Mouse (Mus musculus) urinary bladder, postnatal 10 days (tissue): ENCODE measurements around the gene Patl2.
"Not testable (repeated sequence)": the region's sequence is repeated elsewhere in the genome, so short reads cannot be mapped to it uniquely, and the experiment has no call there.

ENCODE experiments used
- DNase-seq: peaks from one replicate; pipeline ENCODE4 v3.0.0; 2022; ENCODE audit warnings: low spot score

Gene Patl2

DNA sequence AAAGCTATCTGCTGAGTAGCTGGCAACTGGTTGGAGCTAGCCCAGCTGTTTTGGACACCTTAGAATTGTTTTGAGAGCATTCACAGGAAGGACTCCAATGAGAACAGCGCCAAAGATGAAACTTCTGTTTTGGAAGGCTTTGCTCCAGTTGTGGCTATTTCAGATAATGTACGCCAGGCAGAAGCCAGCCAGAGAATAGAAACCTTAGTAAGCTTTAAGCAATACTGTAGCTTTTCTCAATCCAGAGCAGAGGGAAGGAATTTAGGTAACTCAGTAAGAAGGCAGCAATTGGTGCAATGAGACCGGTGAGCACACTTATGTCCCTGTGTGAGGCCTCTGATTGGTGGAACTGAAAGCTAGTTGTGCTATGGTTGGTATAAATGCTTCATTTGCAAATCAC lies 42.9 kb downstream of the Patl2 start:
- DNase-seq: no peak

- DNase-seq: no peak
Observed at GRCm38 (mm10) chr2:122141332-122141967, 44.5 kb downstream of the Patl2 start.

DNA sequence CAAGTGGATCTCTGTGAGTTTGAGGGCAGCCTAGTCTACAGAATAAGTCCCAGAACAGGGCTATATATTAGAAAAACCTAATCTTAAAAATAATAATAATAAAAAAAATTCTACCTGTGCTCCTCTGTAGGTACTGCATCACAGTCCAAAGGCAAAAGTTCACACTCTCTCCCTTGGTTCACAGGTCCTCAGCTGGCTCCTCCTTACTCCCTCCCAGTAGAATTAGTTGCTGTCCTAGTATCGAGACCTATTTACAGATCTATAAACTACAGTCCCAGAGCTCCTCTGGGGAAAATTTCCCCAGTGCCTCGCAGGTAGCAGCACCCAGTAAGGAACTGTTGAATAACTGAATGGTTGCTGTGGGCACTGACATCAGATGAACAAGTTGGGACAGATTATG lies 45.2 kb downstream of the Patl2 start:
- no peak for DNase-seq

DNA sequence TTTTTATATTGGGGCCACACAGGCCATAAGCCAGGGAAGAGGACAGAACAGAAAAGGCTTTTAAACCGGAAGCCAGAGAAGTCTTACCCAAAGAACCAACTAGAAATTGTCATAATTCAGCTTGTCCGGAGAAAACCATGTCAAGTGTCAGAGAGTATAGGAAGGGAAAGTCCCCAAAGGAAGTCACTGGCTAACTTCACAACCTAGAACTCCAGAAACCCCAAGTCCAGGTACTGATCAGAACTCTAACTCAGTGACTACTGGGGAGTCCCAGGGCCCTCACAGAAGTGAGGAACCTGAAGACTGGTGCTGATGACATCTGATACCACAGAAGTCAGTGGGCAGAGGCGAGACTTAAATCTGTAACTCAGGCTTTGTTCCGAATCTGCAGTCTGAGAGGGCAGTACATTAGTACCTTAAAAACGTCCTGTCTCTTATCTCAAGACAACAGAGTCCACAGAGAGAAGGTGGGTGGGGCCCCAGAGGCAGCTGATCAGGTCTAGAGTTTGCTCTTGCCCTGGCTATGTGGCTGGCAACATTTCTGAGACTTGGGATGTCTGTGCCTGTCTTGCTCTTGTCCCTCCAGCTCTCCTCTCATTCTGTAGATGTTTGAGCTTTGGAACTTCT lies 48.0 kb downstream of the Patl2 start:
- no peak for DNase-seq

- DNase-seq: no peak
Observed at GRCm38 (mm10) chr2:122132618-122133017, 53.4 kb downstream of the Patl2 start.

DNA sequence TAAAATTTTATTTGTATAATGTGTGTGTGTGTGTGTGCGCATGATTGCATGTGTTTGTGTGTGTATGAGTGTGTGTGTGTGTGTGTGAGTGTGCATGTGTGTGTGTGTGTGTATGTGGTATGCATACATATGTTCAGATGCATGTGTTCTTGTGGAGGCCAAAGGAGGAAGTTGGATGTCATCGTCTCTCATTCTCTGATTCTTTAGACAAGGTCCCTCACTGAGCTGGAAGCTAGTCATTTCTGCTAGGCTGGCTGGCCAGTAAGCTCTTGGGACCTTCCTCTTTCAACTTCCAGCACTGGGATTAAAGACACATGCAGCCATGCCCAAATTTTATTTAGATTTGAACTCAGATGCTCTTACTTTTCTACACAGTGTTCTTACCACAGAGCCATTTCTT lies 53.9 kb downstream of the Patl2 start:
- no peak for DNase-seq

- DNase-seq: no peak
Observed at GRCm38 (mm10) chr2:122127635-122128034, 58.4 kb downstream of the Patl2 start.

GRCm38 (mm10) chr2:122126765-122127347 lies 59.1 kb downstream of the Patl2 start:
- DNase-seq: no peak

DNA sequence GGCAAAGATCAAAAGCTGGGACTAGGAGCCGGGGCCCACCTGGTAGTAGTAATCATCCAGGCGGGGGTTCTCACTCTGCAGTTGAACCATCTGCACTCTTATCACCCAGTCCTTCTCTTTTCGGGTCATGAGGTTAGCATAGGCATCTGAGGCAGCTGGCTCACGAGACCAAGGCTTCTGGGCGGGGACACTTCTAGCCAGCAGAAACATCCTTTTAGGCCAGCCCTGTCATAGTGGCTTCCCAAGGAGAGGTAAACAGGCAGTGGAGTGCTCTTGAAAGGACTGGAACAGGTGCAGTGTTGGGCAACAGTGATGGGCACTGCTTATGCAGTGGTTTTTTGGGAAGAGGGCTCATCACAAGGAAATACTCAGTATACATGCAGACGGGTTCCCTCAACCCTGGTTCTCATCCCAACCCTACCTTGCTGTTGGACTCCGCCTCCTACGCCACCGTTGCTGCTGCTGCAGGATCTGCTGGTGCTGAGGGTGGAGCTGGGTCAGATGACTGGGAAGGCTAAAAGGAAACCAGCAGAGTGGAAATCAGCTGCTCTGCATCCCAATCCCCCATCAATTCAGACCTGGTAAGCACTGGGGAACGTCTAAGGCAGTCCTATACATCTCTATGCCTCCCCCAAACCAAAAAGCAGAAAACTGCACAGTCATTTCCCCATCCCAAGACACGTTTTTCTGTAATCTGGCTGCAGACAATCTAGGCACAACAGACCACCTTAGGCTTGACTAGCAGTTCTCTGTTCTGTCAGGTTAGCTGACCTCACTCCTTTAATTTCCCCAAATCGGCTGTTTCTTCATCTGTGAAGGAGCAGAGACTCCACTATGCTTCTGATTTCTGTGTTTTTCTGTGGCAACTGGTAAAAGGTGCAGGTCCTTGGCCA lies 60.1 kb downstream of the Patl2 start:
- no peak for DNase-seq

- peak; percentile 91 for DNase-seq
Observed at GRCm38 (mm10) chr2:122117961-122118958, 67.7 kb downstream of the Patl2 start, which contains the start of gene Spg11. TSS of gene Spg11 (minus strand) at chr2:122118386.

GRCm38 (mm10) chr2:122116888-122117287 lies 69.1 kb downstream of the Patl2 start:
- DNase-seq: no peak

- no peak for DNase-seq
Observed at GRCm38 (mm10) chr2:122109714-122110113, 76.3 kb downstream of the Patl2 start.

GRCm38 (mm10) chr2:122108101-122108500 lies 77.9 kb downstream of the Patl2 start:
- DNase-seq: no peak

DNA sequence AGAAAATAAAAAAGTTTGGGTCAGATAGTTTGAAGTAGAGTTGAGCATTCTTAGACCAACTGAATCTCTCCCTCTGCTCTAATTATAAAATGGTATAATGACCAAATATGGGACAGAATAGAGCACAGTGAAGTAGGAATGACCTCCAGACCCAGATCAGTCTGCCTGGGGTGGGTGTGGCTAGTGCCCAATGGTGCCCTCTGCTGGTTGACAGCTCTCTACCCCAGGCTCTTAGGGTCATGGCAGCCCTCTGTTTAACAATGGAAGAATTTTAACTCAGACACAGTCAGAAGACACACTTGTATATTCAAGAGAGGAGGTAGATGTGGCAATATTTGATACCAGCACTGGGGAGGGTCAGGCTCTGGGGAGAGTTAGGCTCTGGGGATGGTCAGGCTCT lies 83.9 kb downstream of the Patl2 start:
- no peak for DNase-seq

- DNase-seq: not testable (repeated sequence)
Observed at GRCm38 (mm10) chr2:122097686-122098085, 88.3 kb downstream of the Patl2 start.

DNA sequence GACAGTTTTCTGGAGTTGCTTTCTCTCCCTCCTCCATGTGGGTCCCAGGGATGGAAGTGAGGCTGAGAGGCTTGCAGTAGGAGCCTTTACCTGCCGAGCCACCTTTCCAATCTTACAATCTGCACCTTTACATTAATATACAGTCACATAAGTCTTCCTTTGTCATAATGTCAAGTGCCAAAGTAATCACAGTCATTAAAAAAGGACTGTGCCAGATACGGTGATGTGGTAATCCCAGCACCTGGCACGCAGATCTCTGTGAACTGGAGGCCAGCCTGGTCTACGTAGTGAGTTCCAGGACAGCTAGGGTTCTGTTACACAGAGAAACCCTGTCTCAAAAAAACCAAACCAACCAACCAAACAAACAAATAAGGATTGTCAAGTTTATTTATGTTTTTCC lies 92.1 kb downstream of the Patl2 start:
- no peak for DNase-seq

GRCm38 (mm10) chr2:122086446-122086845 lies 99.5 kb downstream of the Patl2 start:
- DNase-seq: no peak

DNA sequence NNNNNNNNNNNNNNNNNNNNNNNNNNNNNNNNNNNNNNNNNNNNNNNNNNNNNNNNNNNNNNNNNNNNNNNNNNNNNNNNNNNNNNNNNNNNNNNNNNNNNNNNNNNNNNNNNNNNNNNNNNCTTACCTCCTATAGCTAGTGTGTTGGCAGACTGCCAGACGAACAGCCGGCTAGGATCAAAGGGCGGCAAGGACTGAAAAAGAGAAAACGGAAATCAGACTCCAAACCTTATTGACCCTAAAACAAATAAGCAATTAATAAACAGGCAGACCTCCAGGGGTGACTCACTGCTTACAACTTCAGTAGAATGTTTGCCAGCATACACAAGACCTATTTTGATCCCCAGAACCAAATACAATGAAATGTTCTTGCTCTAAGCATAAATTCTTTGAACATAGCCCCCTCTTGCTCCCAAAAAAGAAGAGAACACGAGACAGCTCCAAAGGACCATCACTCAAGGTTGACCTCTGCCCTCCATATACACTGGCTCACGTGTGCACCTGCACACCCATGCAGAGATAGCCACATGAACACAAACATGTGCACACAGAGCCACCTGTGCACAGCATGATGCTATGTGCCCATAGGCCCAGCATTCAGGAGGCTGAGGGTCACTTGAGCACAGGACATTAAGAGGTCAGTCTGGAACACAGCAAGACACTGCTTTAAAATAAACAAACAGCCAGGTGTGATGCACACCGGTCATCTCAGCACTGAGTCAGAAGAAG lies 104.1 kb downstream of the Patl2 start:
- DNase-seq: no peak
